Mouse (Mus musculus): ENCODE measurements around the gene Cyth3.

Gene Cyth3

DNA sequence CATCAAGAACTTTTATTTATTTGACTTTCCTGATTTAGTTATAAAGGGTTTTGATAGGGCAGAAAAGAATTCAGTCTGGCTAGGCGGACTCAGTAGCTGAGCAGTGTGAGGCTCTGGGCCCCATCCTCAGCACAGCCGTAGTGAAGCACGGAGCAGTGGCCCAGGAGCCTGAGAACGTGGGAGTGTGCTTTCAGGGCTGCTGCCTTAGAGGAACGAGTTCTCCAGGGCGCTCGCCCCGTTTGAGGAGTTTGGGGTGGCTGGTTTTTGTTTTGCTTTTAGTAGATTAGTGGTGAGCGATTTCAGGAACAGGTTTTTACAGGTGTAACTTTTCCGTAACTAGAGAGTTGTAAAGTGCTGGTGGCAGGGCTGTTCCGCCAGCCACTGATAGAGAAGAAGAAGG, 13.1 kb downstream of the Cyth3 start:
- no peak for DNase-seq (ENCODE audit: low read depth, low spot score)

DNA sequence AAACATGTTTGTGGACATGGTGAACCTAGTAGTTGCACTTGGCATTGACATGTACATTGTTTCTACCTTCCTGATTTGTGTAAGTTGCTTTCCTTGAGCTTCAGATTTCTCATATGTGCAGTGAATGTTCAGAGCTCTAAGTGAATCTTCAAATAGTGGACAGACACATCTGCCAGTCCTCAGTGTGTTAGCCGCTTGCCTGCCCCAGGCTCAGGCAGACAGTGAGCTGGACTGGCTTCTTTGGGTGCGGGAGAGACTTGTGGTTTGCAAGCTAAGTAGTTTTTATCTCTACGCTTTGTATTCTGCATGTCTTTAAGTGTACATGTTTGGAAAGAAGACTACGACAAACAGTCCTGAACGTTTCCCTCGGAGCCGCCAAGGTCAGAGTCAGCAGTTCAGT, 13.9 kb downstream of the Cyth3 start:
- no peak for DNase-seq (ENCODE audit: low read depth, low spot score)

DNA sequence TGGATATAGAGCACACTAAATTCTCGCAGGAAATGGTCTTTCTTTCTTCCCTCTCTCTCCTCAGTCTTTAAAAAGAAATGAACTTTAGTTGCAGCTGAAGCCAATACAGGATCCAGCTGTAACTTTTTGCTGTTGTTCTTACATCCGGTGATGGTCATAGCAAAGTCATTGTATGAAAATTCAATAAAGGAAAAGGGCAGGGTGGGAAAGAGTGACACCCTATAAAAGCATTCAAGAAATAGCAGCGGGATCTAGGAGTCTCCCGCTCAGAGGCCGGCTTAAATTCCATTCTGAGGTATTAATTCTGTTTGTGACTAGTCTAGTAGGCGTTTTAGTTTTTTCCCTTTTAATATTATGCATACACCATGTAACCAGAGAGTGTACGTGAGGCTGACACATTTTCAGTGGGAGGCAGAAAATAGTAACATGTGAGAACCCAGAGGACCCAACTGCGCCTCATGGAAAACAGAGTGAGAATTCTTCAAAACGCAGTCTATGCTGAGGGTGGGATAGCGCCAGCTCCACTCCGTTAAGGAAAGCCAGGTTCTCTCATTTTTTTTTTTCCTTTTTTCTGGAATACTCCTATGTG, 15.7 kb downstream of the Cyth3 start:
- DNase-seq (ENCODE audit: low read depth, low spot score): no peak

DNA sequence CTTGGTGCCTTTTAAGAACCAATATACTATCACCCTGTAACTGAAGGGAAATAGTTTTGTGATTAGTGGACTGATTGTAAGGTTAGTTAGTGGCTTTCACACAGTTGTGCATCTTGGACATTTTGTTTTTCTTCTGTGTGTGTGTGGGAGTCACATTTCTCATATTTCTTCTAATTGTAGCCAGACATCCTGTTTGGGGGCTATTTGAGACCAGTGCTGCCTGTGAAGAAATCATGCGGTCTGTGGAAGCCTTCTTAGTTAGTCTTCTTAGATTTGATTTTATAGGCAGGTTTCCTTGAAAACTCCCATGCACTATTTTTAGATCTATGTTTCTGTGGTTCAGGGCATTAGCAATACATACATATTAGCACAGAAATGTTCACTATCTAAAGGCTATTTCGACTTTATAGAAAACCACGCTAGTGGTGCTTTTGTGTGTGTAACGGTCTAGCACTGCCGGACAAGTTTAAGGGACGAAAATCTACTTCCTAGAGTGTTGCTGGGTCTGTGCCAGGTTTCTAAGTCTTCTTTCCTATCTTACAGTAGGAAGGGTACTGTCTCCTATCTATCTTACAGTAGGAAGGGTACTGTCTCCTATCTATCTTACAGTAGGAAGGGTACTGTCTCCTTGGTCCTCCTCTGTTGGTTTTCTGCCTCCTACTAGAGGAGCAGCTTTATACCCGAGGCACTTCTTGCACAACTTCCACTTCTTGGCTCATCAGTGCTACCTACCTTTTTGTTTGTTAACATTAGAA, 16.4 kb downstream of the Cyth3 start:
- no peak for DNase-seq (ENCODE audit: low read depth, low spot score)

DNA sequence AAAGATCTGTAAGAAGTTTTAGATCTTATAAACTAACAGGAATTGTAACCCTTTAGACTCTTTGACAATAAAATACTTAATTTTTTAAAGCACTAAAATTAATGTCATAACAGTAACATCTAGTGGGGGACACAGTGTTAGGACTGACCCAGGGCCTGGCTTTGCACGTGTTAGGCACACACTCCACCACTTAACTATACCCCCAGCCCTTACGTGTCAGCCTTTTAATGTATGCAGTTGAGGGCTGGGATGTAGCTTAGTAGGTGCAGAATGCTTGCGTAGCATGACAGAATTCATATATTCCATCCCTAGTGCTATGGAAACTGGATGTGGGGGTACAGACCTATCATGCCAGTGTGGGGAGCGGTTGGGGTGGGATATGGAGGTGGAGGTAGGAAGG, 17.1 kb downstream of the Cyth3 start:
- no peak for DNase-seq (ENCODE audit: low read depth, low spot score)

DNA sequence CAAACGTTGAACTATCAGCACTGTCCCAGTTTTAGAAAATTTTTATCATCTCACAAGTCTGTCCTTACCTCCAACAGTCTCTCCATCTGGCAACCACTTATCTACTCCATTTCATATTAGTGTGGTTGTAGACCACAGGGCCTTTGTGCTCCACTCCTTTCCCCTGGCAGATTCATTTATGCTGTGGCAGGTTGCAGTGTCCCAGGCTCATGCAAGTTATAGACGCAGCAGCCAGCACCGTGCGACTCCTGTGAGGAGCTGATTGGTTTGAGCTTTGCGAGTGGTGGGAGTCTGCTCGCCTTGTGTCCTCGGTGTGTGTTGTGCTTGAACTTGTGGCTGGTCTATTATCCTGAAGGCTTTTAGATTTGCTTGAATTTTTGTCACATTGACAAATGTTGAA, 17.6 kb downstream of the Cyth3 start:
- no peak for DNase-seq (ENCODE audit: low read depth, low spot score)

DNA sequence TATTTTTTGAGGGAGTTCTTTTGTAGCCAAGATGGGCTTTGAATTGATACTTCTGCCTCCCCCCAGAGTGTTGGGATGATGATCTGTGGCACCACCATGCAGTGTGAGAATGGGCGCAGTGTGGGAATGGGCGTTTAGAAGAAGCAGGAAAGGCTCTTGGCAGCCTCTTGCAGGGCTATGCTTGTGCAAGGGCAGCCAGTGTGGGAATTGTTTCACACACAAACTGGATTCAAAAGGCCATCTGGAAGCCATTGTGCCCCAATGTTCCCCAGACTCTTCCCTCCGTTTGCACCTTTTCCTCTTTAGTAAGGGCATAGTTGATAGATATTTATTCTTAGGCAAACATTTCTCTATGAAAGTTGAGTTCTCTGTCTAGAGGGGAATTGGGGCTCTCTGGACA, 19.3 kb downstream of the Cyth3 start:
- DNase-seq (ENCODE audit: low read depth, low spot score): no peak

DNA sequence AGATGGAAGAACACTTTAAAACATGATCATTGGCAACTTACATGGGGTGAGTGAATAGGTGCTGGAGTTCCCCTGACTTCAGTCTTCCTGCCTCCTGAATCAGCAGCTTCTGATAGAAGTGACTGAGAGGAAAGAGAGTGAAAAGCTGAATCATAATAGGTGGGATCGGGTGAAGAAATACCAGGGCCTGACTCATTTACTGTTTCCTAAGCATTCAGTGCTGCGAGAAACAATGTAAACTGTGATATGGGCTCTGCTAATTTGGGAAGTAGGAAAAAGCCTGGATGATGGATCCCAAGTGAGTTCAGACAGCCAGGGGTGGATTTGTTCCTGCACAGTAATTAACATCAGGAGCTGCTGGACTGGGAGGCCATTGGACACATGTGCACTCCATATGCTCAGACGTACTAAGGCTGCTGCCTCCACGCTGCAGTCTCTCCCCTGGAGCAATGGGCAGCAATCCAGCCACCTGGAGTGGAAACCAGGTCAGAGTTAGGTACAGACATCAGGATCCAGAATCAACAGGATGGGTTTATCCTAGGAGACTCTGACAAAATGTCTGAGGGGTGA, 20.1 kb downstream of the Cyth3 start:
- no peak for DNase-seq (ENCODE audit: low read depth, low spot score)

DNA sequence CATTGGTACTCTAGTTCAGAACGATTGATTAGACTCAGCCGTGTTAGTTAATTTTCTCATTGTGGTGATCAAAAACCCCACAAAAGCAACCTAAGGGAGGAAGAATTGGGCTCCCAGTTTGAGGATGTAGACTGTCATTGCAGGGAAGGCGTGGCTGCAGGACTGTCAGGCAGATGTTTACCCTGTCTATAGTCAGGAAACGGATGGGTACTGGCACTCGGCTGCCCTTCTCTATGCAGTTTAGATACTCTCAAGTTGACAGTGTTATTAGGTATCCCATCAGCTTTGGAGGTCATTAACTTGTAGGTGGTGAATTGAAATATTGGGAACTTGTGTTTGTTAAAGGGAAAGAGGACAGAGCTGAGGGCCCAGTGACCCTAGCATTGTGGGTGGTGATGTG, 23.7 kb downstream of the Cyth3 start:
- DNase-seq (ENCODE audit: low read depth, low spot score): no peak

DNA sequence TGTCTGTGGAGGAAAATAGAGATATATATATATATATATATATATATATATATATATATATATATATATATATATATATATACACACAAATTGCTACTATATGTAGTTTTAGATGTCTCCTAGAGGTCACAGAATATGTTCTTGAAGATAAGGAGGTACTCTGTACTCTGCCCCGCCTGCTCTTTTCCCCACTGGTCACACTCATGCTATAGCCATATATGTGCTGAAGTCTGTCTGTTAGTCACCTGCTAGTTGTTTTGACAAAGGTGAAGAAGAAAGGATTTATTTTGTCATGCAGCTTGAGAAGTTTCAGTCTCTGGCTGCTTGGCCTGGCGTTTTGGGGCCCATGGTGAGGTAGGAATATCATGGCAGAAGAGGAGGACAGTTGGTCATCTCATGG, 25.2 kb downstream of the Cyth3 start:
- DNase-seq (ENCODE audit: low read depth, low spot score): no peak

DNA sequence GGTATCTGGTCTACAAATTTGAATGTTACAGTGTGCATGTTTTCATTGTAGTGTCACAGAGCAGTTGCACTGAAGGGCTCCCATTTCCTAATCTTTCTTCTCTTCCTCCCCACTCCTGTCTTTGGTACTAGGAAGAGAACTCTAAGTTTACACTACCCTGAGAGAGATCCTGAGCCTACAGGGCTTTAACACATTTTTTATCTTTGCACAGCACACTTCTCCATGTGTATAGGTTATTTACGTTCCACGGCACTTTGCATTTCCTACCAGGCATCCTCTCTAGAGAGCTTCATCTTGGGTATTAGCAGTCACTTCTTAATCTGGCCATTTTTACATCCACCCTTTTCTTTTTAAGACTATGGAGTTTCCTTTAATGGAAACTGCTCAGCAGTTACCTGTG, 25.8 kb downstream of the Cyth3 start:
- no peak for DNase-seq (ENCODE audit: low read depth, low spot score)

DNA sequence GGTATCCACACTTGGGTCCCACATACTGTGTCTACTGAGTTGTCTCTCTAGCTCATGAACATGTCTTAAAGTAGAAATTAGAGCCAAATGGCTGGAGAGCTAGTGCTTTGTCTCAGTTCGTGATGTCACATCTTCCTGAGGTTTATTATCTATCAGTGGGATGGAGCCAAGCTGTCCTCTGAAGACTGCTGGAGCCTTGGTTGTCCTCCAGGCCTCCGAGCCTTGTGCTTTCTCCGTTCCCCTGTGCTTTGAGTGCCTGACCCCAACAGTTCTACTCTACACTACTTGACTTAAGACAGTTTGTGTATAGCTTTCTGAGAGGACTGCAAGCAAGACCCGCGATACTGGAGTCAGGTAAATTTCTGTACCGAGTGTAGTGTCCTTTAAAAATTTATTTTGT, 26.9 kb downstream of the Cyth3 start:
- no peak for DNase-seq (ENCODE audit: low read depth, low spot score)

DNA sequence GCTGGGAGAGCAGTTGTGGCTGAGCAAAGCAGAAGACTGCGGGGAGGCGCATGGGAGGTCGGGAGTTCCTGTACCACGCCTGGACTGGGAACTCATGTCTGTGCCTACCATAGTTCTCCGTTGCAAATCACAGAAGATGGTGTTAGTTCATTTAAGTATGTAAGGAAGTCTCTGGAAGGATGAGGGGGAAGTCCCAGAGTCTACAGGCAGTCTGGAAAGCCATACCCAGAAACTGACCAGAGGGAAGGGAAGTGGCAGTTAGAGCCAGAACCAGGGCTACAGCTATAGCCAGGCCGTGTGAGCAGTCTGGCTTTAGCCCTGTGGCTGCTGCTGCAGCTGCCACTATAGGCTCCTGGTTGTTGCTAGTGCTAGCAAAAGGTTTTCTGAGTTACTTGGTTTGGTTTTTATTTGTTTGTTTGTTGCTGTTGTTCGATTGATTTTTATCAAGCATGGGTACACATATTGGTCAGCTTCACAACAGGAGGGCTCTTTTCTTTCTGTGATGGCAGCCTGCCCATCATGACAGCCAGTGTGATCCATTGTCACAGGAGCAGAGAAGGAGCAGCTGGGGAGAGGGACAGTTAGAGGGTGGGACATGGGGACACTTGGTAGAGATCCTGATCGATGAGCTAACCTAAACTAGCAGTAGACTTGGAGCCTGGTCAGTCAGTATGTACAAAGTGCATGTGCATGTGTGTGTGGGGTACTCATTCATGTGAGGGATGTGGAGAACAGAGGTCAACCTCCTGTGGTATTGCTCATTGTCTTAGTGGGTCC, 29.8 kb downstream of the Cyth3 start:
- DNase-seq (ENCODE audit: low read depth, low spot score): no peak

DNA sequence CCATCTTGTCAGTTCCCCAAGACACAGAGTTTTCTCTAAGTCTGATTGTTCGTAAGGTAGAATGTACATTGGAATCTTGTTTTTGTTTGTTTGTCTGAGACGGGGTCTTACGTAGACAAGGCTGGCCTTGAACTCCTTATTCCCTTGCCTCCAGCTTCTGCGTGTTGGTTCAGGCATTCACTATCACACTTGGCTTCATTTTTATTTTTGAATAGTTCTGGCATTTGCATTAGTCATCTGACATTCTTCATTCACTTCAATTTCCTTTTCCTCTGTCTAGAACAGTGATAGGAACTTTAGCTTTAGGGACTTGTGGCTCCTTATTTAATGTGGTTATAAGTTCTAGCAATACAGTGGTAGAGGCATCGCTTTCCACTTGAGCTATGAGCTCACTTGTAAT, 31.2 kb downstream of the Cyth3 start:
- DNase-seq (ENCODE audit: low read depth, low spot score): no peak

DNA sequence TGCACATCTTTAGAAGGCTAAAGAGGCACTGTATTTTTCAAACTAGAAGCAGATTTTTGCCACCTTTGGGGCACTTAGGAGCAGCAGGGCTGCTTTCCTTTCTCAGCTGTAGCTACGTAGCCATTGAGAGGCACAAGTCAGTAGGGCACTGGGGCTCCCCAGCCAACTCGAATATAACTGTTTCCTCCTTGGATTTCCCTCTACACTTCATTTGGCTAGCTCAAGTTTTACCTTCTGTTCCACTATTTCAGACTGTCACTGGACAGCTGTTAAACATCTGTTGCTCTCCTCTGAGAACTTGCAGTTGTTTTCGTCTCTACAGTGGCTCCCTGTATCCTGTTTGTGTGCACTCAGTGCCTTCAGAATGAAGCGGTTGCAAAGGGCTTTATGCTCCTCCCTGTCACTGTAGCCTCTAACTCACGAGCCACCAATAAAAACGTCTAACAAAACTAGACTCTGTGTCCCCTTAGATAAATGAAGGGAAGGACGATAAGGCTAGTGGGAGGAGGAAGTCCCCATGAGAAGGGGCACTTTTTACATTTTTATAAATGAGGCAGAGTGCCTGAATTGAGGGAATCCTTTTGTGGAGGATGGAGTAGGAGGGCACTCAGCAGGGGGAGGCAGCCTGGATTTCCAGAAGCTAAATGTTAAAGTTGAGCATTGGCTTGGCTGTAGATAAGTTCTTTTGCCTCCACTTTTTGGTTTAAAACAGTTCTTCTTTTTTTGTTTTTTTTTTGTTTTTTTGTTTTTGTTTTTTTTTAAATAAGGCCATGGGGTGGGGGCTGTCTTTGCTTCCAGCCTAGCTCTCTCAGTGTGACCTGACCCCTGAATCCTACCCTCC, 32.6 kb downstream of the Cyth3 start:
- peak; percentile 71 for DNase-seq (ENCODE audit: low read depth, low spot score)

DNA sequence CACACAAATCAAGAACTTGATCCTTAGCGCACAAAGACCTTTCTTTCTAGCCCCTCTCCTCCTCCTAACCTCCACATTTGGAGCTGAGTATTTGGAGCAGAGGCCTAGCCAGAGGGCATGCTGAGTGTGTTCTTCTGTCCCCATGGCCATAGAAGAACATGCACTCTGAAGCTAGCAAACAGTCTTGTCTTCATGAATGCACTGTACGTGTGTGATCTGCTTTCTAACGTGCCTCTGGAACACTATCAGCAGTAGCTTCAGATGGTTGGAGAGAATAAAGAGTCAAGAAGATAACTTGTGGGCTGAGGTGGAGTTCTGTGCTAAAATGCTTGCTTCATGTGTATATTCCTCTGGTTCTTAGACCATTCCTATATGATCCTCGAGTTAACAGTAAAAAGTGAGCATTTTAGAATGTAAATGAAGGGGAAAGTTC, 33.3 kb downstream of the Cyth3 start:
- DNase-seq (ENCODE audit: low read depth, low spot score): peak; percentile 35

DNA sequence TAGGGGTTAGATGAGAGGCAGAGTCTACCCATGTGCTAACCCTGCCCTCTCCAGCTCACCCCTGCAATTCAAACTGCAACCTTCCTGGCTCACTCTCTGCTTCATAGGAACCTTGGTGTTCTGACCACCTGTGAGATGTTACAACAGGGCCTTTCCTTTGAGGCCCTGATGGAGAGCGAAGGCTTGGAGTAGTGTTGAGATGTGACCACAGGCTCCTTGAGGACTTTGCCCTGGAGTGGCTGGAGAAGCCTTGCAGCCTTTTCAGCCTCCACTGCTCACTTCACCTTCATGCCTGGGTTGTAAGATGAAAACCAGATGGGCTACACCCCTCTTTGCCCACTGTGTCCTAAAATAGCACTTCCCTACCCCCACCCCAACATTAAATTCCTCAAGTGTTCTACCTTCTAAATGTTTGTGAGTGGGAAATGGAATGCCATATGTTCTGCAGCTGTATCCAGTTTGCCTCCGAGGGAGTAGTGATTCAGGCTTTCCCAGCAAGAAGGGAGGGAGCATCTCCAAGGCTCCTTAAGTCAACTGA, 34.5 kb downstream of the Cyth3 start:
- DNase-seq (ENCODE audit: low read depth, low spot score): peak; percentile 73

DNA sequence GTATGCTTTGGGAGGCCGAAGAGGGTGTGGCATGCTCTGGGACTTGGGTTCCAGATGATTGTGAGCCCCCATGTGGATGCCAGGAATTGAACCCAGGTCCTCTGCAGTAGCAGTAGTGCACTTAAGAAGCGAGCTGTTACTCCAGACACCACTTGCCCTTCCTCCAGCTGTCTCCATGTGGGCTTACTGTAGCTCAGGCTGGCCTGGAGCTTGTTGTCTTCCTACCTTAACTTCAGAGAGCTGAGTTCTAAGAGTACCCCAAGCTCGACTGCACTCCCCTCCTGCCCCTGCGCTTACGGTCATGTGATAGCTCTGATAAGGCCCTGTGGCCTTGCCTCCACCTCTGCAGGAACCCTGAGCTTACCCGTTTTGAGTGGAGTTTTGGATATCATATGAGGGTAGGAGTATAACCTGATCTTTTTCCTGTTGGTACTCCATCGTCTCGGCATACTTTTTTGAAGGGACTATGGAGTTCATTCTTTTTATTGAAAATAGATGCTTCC, 36.8 kb downstream of the Cyth3 start:
- no peak for DNase-seq (ENCODE audit: low read depth, low spot score)

DNA sequence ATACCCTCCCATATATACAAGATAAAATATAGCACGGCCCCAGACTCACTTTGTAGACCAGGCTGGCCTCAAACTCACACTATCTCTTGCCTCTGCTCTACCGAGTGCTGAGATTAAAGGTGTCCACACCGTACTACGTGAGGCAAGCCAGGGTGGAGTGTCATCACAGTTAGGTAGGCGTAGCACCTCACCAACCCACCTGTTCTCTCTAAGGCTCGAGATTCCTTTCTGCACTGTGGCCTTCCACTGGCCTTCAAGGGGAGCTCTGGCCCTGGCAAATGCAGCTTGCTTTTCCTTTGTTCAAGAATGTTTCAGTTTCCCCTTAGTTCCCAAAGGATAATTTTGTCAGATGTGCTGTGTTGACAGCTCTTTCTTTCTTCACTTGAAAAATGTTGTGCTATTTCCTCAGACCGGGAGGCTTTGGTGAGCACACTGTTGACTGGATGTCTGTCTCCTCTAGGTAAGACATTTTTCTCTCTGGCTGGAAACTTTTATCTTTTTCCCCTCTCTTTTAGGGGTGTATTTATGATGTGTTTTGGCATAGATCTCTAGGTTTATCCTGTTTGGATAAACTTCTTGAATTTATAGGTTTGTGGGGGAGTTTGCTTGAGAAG, 40.9 kb downstream of the Cyth3 start:
- peak; percentile 23 for DNase-seq (ENCODE audit: low read depth, low spot score)

DNA sequence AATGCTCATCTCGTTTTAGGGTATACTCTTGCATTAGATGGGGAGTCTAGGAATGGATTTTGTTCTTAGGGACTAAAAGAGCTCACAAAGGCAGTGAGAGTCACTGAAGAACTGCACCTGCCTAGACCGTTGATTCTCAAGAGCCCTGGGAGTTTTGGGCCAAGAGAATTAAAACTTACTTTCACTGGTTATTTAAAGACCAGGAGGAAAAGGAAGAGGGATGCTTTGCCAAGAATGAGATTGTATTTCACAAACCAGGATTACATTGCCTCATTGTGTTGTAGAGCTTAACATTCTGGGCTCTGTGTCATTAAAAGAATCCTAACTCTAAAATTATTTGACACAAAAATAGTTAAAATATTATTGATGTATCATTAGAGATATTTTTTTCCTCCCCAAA, 43.3 kb downstream of the Cyth3 start:
- DNase-seq (ENCODE audit: low read depth, low spot score): no peak

DNA sequence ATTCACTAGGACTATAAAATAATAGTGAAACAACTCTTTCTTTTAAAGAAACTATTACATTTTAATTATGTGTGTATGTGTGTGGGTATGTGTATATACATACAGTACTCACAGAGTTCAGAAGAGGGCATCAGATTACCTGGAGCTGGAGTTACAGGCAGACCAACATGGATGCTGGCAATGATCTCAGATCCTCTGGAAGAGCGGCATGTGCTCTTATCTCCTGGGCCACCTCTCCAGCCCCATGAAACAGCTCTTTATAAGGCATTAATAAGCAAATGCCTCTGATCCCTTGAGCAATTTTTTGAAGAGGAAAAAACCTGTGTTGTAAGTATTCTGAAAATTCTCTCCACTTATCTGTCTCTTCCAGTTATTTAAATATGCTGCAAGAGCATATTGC, 43.8 kb downstream of the Cyth3 start:
- DNase-seq (ENCODE audit: low read depth, low spot score): no peak

Data from mesoderm, embryonic 11.5 days (tissue).